Mouse (Mus musculus): Measurements from ENCODE around the gene Rnf10.

GRCm38 (mm10) chr5:115208601-115209000 is 64.1 kb downstream of the Rnf10 start:
- no peak for TF ChIP-seq POLR2A (IDR thresholded peaks at IDR 0.05; ENCODE audit: extremely low read depth, insufficient read depth, low read length)
- TF ChIP-seq CTCF (IDR thresholded peaks at IDR 0.05; ENCODE audit: extremely low read depth, insufficient read depth, low read length) = no peak

Data from cortical plate, adult 2 months (tissue).